Mouse (Mus musculus): ENCODE measurements around the gene St3gal4.

DNA sequence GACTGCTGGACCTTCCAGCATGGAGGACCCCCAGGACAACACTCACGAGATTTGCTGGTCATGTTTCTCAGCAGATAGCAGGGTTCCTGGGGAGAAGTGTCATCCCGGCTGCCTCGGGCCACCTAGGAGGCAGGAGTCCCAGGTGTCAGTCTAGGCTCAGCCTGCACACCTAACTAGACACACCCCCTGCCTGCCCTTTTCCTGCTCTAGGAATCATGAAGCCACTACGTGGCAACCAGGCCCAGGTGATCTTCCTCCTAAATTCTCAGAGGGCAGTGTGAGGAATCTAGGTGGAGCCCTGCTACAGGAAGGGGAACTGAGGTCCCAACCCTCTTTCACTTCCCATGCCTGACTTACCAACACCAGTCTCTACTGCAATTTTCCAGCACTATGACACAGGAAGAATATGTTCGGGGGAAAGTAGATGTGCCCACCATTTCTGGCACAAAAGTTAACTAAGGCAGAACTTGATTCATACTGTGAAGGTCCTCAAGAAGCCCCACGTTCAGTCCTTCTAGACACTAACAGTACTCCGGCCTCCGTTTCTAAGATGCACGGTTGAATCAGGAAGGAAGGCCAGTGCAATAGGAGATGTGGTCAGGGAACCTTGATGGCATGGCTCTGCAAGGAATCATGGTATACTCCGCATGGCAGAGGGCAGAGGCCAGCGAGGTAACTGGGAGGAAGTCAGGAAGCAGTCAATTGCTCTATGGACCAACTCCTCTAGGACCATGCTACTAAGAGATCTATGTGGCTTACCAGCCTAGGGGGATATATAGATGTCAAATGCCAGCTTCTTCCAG is 63.3 kb downstream of the St3gal4 start:
- TF ChIP-seq CTCF (IDR thresholded peaks at IDR 0.05; ENCODE audit: insufficient read depth, low read length), result no peak
- no peak for TF ChIP-seq POLR2A (IDR thresholded peaks at IDR 0.05; ENCODE audit: borderline replicate concordance, extremely low read depth, low read depth, low read length)

All from lung, adult 2 months (tissue).